Mouse (Mus musculus): ENCODE measurements at regions not wholly inside any gene's neighbourhood (a gene's known extent, or its start where the extent isn't known, plus 50 kb on each side); places are given as distances from the start of the nearest gene placed in this dataset.

DNA sequence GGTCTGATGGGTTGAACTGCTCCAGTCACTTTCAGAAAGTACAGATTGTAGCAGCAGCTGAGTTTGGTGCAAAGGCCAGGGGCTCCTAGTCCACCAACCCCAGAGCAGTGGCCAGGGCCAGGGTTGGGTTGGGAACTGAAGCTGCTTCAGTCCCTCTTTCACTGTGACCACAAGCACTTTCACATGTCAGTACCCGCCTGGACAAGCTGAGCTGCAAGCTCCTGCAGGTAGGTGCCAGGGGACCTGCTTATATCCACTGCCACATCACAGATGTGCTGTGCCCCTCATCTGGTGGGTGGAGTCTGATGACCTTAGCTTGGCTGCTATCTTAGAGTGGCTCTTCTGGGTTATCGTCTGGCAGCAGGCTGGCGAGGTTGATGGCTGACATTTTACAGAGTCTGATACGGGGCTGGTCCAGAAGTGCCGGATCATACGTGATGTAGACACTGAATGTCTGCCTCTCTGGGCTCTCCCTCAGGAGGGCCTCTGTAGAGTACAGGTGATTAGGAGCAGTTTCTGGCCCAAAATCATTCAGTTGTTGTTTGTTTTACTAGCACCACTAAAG is 192.6 kb downstream of the Rybp start:
- Histone ChIP-seq H3K27ac (ENCODE audit: low read depth) (no peak overlapping the region), H3K9me3 (replicated peaks; ENCODE audit: control insufficient read depth, low read length) (no peaks in the 10 kb centered on the region), H3K9ac (replicated peaks; ENCODE audit: low read depth, low read length) (no peak overlapping the region), H3K27me3 (ENCODE audit: control insufficient read depth, insufficient read depth, low read length) (no peaks in the 10 kb centered on the region), H3K4me2 (ENCODE audit: low read depth, low read length) (no peak overlapping the region), H3K36me3 (replicated peaks; ENCODE audit: control insufficient read depth, insufficient read depth, low read length) (no peaks in the 10 kb centered on the region), H3K4me1 (ENCODE audit: control insufficient read depth, insufficient read depth) (peaks cover 11% of the 10 kb centered on the region), H3K4me3 (ENCODE audit: low read depth, low read length) (no peak overlapping the region)
- no peak for TF ChIP-seq EP300 (IDR thresholded peaks at IDR 0.05; ENCODE audit: low read depth)
- TF ChIP-seq CTCF (IDR thresholded peaks at IDR 0.05; ENCODE audit: low read depth): no peak
- ATAC-seq (ENCODE audit: insufficient read depth, low read depth) (peak; percentile 27), DNase-seq (ENCODE audit: low spot score) (no peak)
- WGBS: 43% methylated on average over 6 of the region's 6 CpGs

DNA sequence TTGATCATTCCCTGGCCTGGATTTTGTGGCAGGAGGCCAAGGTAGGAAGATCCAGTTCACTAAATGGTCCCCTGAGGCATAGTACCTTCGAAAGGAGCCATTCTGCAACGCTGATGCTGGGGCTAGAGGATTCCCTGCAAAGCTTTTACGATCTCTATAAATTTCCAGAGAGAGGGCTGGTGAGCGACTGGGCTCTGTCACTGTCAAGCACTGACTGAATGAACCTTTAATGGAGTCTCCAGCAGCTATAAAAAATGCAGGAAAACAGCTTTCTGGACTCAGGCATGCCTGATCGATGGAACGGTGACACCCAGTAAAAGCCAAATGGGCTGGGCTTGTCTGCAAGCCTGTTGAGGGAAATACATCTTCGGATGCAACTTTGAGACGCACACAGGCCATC is 194.4 kb downstream of the Rybp start:
- H3K4me3 ChIP-seq (ENCODE audit: low read depth, low read length): no peak overlapping the region
- no peak for TF ChIP-seq CTCF (IDR thresholded peaks at IDR 0.05; ENCODE audit: low read depth)
- no peak for TF ChIP-seq EP300 (IDR thresholded peaks at IDR 0.05; ENCODE audit: low read depth)
- H3K4me1 ChIP-seq (ENCODE audit: control insufficient read depth, insufficient read depth): peaks cover 11% of the 10 kb centered on the region
- no peak overlapping the region for H3K4me2 ChIP-seq (ENCODE audit: low read depth, low read length)
- 77% methylated on average over 8 of the region's 8 CpGs for WGBS
- no peaks in the 10 kb centered on the region for H3K36me3 ChIP-seq (replicated peaks; ENCODE audit: control insufficient read depth, insufficient read depth, low read length)
- H3K27me3 ChIP-seq (ENCODE audit: control insufficient read depth, insufficient read depth, low read length): no peaks in the 10 kb centered on the region
- H3K9ac ChIP-seq (replicated peaks; ENCODE audit: low read depth, low read length): no peak overlapping the region
- no peak for DNase-seq (ENCODE audit: low spot score)
- ATAC-seq (ENCODE audit: insufficient read depth, low read depth): no peak
- no peaks in the 10 kb centered on the region for H3K9me3 ChIP-seq (replicated peaks; ENCODE audit: control insufficient read depth, low read length)
- no peak overlapping the region for H3K27ac ChIP-seq (ENCODE audit: low read depth)

DNA sequence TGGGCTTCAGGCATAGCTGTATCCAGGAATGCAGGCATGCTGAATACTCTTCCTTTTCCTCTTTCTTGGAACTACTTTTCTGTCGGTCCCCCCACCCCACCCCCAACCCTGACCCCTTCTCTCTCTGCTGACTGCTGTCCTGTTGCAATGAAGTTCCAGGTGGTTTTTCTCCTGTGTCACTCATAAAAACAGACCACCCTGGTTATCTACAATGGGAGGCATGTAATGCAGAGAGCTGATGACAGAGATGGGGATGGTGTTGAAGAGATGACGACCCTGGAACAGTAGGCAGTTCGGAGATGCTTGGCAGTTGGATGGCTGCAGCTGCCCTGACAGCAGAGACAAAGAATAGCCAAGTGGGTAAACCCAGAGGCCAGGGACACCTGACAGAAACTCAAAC is 195.5 kb downstream of the Rybp start:
- H3K27ac ChIP-seq (ENCODE audit: low read depth): no peak overlapping the region
- no peak overlapping the region for H3K4me2 ChIP-seq (ENCODE audit: low read depth, low read length)
- H3K9ac ChIP-seq (replicated peaks; ENCODE audit: low read depth, low read length): no peak overlapping the region
- WGBS: 31% methylated on average over 3 of the region's 3 CpGs
- no peaks in the 10 kb centered on the region for H3K27me3 ChIP-seq (ENCODE audit: control insufficient read depth, insufficient read depth, low read length)
- no peaks in the 10 kb centered on the region for H3K36me3 ChIP-seq (replicated peaks; ENCODE audit: control insufficient read depth, insufficient read depth, low read length)
- ATAC-seq (ENCODE audit: insufficient read depth, low read depth) (no peak), DNase-seq (ENCODE audit: low spot score) (no peak)
- TF ChIP-seq CTCF (IDR thresholded peaks at IDR 0.05; ENCODE audit: low read depth) (no peak), EP300 (IDR thresholded peaks at IDR 0.05; ENCODE audit: low read depth) (no peak)
- no peak overlapping the region for H3K4me3 ChIP-seq (ENCODE audit: low read depth, low read length)
- peaks cover 11% of the 10 kb centered on the region for H3K4me1 ChIP-seq (ENCODE audit: control insufficient read depth, insufficient read depth)
- no peaks in the 10 kb centered on the region for H3K9me3 ChIP-seq (replicated peaks; ENCODE audit: control insufficient read depth, low read length)

DNA sequence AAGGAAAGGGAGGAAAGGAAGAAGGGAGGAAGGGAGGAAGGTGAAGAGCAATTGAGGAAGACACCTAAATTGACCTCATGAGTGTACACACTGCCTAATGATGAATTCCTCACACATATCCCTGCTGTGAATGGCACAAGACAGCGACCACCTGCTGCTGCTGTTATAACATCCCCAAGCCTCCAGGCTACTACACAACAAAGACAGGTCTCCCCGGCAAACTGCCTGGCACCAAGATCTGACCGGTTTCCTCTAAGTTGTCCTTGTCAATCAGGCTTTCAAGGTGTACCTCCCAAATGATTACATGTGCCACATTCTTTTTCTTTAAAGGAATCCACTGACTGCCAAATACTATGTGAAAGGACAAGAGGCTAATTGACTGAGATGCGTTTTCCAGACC is 198.7 kb downstream of the Rybp start:
- H3K36me3 ChIP-seq (replicated peaks; ENCODE audit: control insufficient read depth, insufficient read depth, low read length): no peaks in the 10 kb centered on the region
- no peaks in the 10 kb centered on the region for H3K9me3 ChIP-seq (replicated peaks; ENCODE audit: control insufficient read depth, low read length)
- no peak for TF ChIP-seq CTCF (IDR thresholded peaks at IDR 0.05; ENCODE audit: low read depth)
- no peak for TF ChIP-seq EP300 (IDR thresholded peaks at IDR 0.05; ENCODE audit: low read depth)
- no peak overlapping the region for H3K4me2 ChIP-seq (ENCODE audit: low read depth, low read length)
- H3K4me1 ChIP-seq (ENCODE audit: control insufficient read depth, insufficient read depth): no peaks in the 10 kb centered on the region
- ATAC-seq (ENCODE audit: insufficient read depth, low read depth) (no peak), DNase-seq (ENCODE audit: low spot score) (no peak)
- no peaks in the 10 kb centered on the region for H3K27me3 ChIP-seq (ENCODE audit: control insufficient read depth, insufficient read depth, low read length)
- WGBS: 71% methylated on average over 4 of the region's 4 CpGs
- no peak overlapping the region for H3K4me3 ChIP-seq (ENCODE audit: low read depth, low read length)
- no peak overlapping the region for H3K27ac ChIP-seq (ENCODE audit: low read depth)
- no peak overlapping the region for H3K9ac ChIP-seq (replicated peaks; ENCODE audit: low read depth, low read length)

DNA sequence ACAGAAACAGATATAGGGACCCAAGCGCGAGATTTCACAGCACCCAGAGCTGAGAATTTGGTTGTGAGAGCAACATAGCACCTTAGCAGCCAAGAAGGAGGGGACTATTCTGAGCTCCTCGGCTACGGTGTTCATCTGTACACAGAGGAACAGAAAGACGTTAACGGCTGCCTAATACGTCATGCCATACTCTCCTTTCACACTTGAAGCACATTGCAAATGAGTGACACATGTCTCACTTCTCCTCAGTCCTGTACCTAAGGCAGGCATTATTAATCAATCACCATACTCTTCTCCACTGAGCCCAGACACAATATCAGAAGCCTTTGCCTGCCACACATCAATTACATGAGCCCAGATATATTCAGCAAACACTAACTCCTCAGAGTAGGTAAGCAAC is 200.5 kb downstream of the Rybp start:
- WGBS: 78% methylated on average over 7 of the region's 7 CpGs
- H3K9ac ChIP-seq (replicated peaks; ENCODE audit: low read depth, low read length): no peak overlapping the region
- DNase-seq (ENCODE audit: low spot score) (no peak), ATAC-seq (ENCODE audit: insufficient read depth, low read depth) (no peak)
- H3K4me3 ChIP-seq (ENCODE audit: low read depth, low read length): no peak overlapping the region
- H3K9me3 ChIP-seq (replicated peaks; ENCODE audit: control insufficient read depth, low read length): no peaks in the 10 kb centered on the region
- H3K4me1 ChIP-seq (ENCODE audit: control insufficient read depth, insufficient read depth): no peaks in the 10 kb centered on the region
- no peaks in the 10 kb centered on the region for H3K36me3 ChIP-seq (replicated peaks; ENCODE audit: control insufficient read depth, insufficient read depth, low read length)
- H3K27ac ChIP-seq (ENCODE audit: low read depth): no peak overlapping the region
- no peaks in the 10 kb centered on the region for H3K27me3 ChIP-seq (ENCODE audit: control insufficient read depth, insufficient read depth, low read length)
- no peak overlapping the region for H3K4me2 ChIP-seq (ENCODE audit: low read depth, low read length)
- TF ChIP-seq CTCF (IDR thresholded peaks at IDR 0.05; ENCODE audit: low read depth) (no peak), EP300 (IDR thresholded peaks at IDR 0.05; ENCODE audit: low read depth) (no peak)

DNA sequence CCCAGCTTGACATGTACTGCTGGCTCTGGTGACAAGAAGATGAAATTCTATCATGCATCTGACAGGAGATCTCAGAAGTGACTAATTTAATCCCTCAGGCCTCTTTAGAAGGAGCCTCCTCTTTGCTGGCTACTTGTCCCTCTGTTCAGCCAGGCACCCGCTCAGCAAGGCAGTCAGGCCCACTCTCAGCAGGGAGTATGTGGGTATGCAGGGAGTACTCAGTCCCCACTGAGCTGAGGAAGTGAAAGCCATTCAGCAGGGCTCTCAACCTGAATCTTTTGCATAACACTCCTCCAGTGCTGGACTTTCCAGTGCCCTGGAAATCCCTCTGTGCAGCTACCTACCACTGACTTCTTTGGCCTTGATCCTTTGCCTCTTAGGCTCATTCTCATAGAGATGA is 201.3 kb downstream of the Rybp start:
- TF ChIP-seq CTCF (IDR thresholded peaks at IDR 0.05; ENCODE audit: low read depth) (no peak), EP300 (IDR thresholded peaks at IDR 0.05; ENCODE audit: low read depth) (no peak)
- ATAC-seq (ENCODE audit: insufficient read depth, low read depth) (no peak), DNase-seq (ENCODE audit: low spot score) (no peak)
- H3K27me3 ChIP-seq (ENCODE audit: control insufficient read depth, insufficient read depth, low read length): no peaks in the 10 kb centered on the region
- no peak overlapping the region for H3K4me2 ChIP-seq (ENCODE audit: low read depth, low read length)
- H3K36me3 ChIP-seq (replicated peaks; ENCODE audit: control insufficient read depth, insufficient read depth, low read length): no peaks in the 10 kb centered on the region
- no peak overlapping the region for H3K9ac ChIP-seq (replicated peaks; ENCODE audit: low read depth, low read length)
- WGBS: 65% methylated on average over 1 of the region's 1 CpGs
- H3K4me3 ChIP-seq (ENCODE audit: low read depth, low read length): no peak overlapping the region
- no peaks in the 10 kb centered on the region for H3K9me3 ChIP-seq (replicated peaks; ENCODE audit: control insufficient read depth, low read length)
- no peaks in the 10 kb centered on the region for H3K4me1 ChIP-seq (ENCODE audit: control insufficient read depth, insufficient read depth)
- H3K27ac ChIP-seq (ENCODE audit: low read depth): no peak overlapping the region
